Mouse (Mus musculus) hindbrain, postnatal 0 days (tissue): Measurements from ENCODE around the gene A930004D18Rik. TPM values are rescaled to one million over a fixed set of nuclear protein-coding genes. Genes with fewer than 3 reads are reported as not detected.

Source experiments
- ATAC-seq: fragments of 200-750 bp; cut with Nextera tagmentation; 2 replicates; pipeline ENCODE4 v1.8.0; 2017; ENCODE audit warnings: mild to moderate bottlenecking, moderate TSS enrichment, moderate library complexity
- DNase-seq: peaks from one replicate; pipeline ENCODE4 v3.0.0-alpha.2; 2015; ENCODE audit warnings: low spot score
- H3K27ac ChIP-seq: fragments of 300-500 bp; sonication (generic); 2 replicates; pipeline ENCODE4 v1.5.1; 2014; ENCODE audit warnings: mild to moderate bottlenecking
- H3K27me3 ChIP-seq: fragments of 300-500 bp; sonication (generic); 2 replicates; pipeline ENCODE4 v1.6.1; 2014; ENCODE audit warnings: low read length, mixed read lengths; ENCODE audit not compliant: insufficient read depth
- H3K36me3 ChIP-seq: fragments of 300-500 bp; sonication (generic); 2 replicates; pipeline ENCODE4 v1.6.1; 2014; ENCODE audit warnings: low read length, mixed read lengths; ENCODE audit not compliant: insufficient read depth
- H3K4me1 ChIP-seq: fragments of 300-500 bp; sonication (generic); 2 replicates; pipeline ENCODE4 v1.6.1; 2014; ENCODE audit warnings: antibody characterized with exemption, low read length, mixed read lengths; ENCODE audit not compliant: insufficient read depth
- H3K4me2 ChIP-seq: fragments of 300-500 bp; sonication (generic); 2 replicates; pipeline ENCODE4 v1.6.1; 2014; ENCODE audit warnings: low read depth, mild to moderate bottlenecking, low read length, moderate library complexity, mixed read lengths
- H3K4me3 ChIP-seq: fragments of 300-500 bp; sonication (generic); 2 replicates; pipeline ENCODE4 v1.5.1; 2014; ENCODE audit warnings: low read length
- H3K9ac ChIP-seq: fragments of 300-500 bp; sonication (generic); replicated peaks from 2 replicates; pipeline ENCODE4 v1.6.1; 2014; ENCODE audit warnings: mild to moderate bottlenecking, low read length, moderate library complexity, mixed read lengths
- H3K9me3 ChIP-seq: fragments of 300-500 bp; sonication (generic); 2 replicates; pipeline ENCODE4 v1.6.1; 2016; ENCODE audit warnings: low read length, mixed read lengths
- CTCF ChIP-seq: IDR thresholded peaks from 2 replicates; pipeline ENCODE4 v1.5.1; 2016; ENCODE audit warnings: antibody characterized with exemption, control low read depth, low read depth
- WGBS: fragments of 180-500 bp; shearing (Covaris S2); extraction: QIAGEN DNeasy Blood & Tissue Kit; methylation state at CpG from one replicate; pipeline ENCODE4 v1.1.7; 2014; 5-methylcytosine and 5-hydroxymethylcytosine counted together
- polyA plus RNA-seq: library from polyadenylated mRNA; unstranded; fragments of >200 nt; fragmentation: Nextera tagmentation; extraction: Ambion mirVana; gene quantifications from 2 replicates; pipeline ENCODE4 v1.2.1, GENCODE M21; 2015
- total RNA-seq: library from RNA; depleted of rRNA; stranded (reverse); fragments of >200 nt; gene quantifications from 2 replicates; pipeline ENCODE4 v1.2.3, GENCODE M21; 2014

Gene A930004D18Rik
- total and polyA plus RNA-seq, 2 experiments from 2014 or later: 3.7 to 9.9 TPM

- no peak for ATAC-seq
Measured at GRCm38 (mm10) chr2:18011226-18011625, 26.3 kb downstream of the A930004D18Rik start.

GRCm38 (mm10) chr2:18005137-18005536 is 32.4 kb downstream of the A930004D18Rik start:
- TF ChIP-seq CTCF: no peak
- Histone ChIP-seq H3K27me3 (no peaks in the 10 kb centered on the region), H3K9ac (no peak overlapping the region), H3K9me3 (no peaks in the 10 kb centered on the region), H3K4me3 (no peak overlapping the region), H3K4me1 (no peaks in the 10 kb centered on the region), H3K36me3 (no peaks in the 10 kb centered on the region), H3K4me2 (no peak overlapping the region), H3K27ac (no peak overlapping the region)
- ATAC-seq (no peak), DNase-seq (no peak)
- 35% methylated on average over 8 of the region's 8 CpGs for WGBS

More at GRCm38 (mm10) chr2:18011226-18011625, 26.3 kb downstream of the A930004D18Rik start:
- Histone ChIP-seq H3K9ac (no peak overlapping the region), H3K27me3 (no peaks in the 10 kb centered on the region), H3K4me3 (no peak overlapping the region), H3K9me3 (no peaks in the 10 kb centered on the region), H3K36me3 (no peaks in the 10 kb centered on the region), H3K4me2 (no peak overlapping the region), H3K27ac (no peak overlapping the region), H3K4me1 (no peaks in the 10 kb centered on the region)
- DNase-seq: no peak
- WGBS: 87% methylated on average over 6 of the region's 6 CpGs
- no peak for TF ChIP-seq CTCF

- no peaks in the 10 kb centered on the region for H3K27me3 ChIP-seq
Measured at GRCm38 (mm10) chr2:18004286-18004685, 33.3 kb downstream of the A930004D18Rik start.

GRCm38 (mm10) chr2:18002306-18002705 is 35.2 kb downstream of the A930004D18Rik start:
- DNase-seq (no peak), ATAC-seq (no peak)
- Histone ChIP-seq H3K27me3 (no peaks in the 10 kb centered on the region), H3K27ac (no peak overlapping the region), H3K9ac (no peak overlapping the region), H3K4me2 (no peak overlapping the region), H3K4me1 (no peaks in the 10 kb centered on the region), H3K9me3 (no peaks in the 10 kb centered on the region), H3K36me3 (no peaks in the 10 kb centered on the region), H3K4me3 (no peak overlapping the region)
- TF ChIP-seq CTCF: no peak
- 98% methylated on average over 3 of the region's 3 CpGs for WGBS

More at GRCm38 (mm10) chr2:18004286-18004685, 33.3 kb downstream of the A930004D18Rik start:
- Histone ChIP-seq H3K27ac (no peak overlapping the region), H3K36me3 (no peaks in the 10 kb centered on the region), H3K4me3 (no peak overlapping the region), H3K4me2 (no peak overlapping the region), H3K9ac (no peak overlapping the region), H3K9me3 (no peaks in the 10 kb centered on the region), H3K4me1 (no peaks in the 10 kb centered on the region)
- ATAC-seq (no peak), DNase-seq (no peak)
- 91% methylated on average over 4 of the region's 4 CpGs for WGBS
- no peak for TF ChIP-seq CTCF

- no peak for ATAC-seq
Measured at GRCm38 (mm10) chr2:17996858-17997257, 40.7 kb downstream of the A930004D18Rik start, which contains the start of gene H2al2a. Gene H2al2a (minus strand): TSS chr2:17996958.

GRCm38 (mm10) chr2:17989562-17989961 is 48.0 kb downstream of the A930004D18Rik start:
- Histone ChIP-seq H3K36me3 (no peaks in the 10 kb centered on the region), H3K9me3 (no peaks in the 10 kb centered on the region), H3K27ac (no peak overlapping the region), H3K4me3 (no peak overlapping the region), H3K9ac (no peak overlapping the region), H3K4me2 (no peak overlapping the region), H3K4me1 (no peaks in the 10 kb centered on the region), H3K27me3 (no peaks in the 10 kb centered on the region)
- DNase-seq: no peak
- no peak for ATAC-seq
- no peak for TF ChIP-seq CTCF

More at GRCm38 (mm10) chr2:17996858-17997257, 40.7 kb downstream of the A930004D18Rik start, which contains the start of gene H2al2a:
- no peaks in the 10 kb centered on the region for H3K4me1 ChIP-seq
- H3K4me3 ChIP-seq: no peak within 1 kb of the TSS
- no peak within 1 kb of the TSS for H3K27ac ChIP-seq
- no peaks in the 10 kb centered on the region for H3K36me3 ChIP-seq
- no peaks in the 10 kb centered on the region for H3K27me3 ChIP-seq
- H3K9ac ChIP-seq: no peak within 1 kb of the TSS
- H3K4me2 ChIP-seq: no peak within 1 kb of the TSS
- TF ChIP-seq CTCF: no peak
- no peak for DNase-seq
- no peaks in the 10 kb centered on the region for H3K9me3 ChIP-seq

GRCm38 (mm10) chr2:17989115-17989514 is 48.4 kb downstream of the A930004D18Rik start:
- TF ChIP-seq CTCF: no peak
- ATAC-seq (no peak), DNase-seq (no peak)
- no peak overlapping the region for H3K4me3 ChIP-seq
- no peaks in the 10 kb centered on the region for H3K36me3 ChIP-seq
- H3K27ac ChIP-seq: no peak overlapping the region
- no peaks in the 10 kb centered on the region for H3K27me3 ChIP-seq
- WGBS: 45% methylated on average over 3 of the region's 3 CpGs
- no peaks in the 10 kb centered on the region for H3K9me3 ChIP-seq
- H3K4me2 ChIP-seq: no peak overlapping the region
- no peaks in the 10 kb centered on the region for H3K4me1 ChIP-seq
- no peak overlapping the region for H3K9ac ChIP-seq
